Mouse (Mus musculus) CH12.LX (cell line): Measurements from ENCODE around the gene Htra3. TPM values are rescaled to one million over a fixed set of nuclear protein-coding genes. Genes with fewer than 3 reads are reported as not detected.

Experiments used
- DNase-seq: peaks from one replicate; pipeline ENCODE4 v3.0.0-alpha.2; 2013; ENCODE audit errors: extremely low read depth
- H3K27ac ChIP-seq: 2 replicates; pipeline ENCODE4 v1.5.1; 2012; ENCODE audit warnings: low read depth, mild to moderate bottlenecking, control low read depth, moderate library complexity; ENCODE audit not compliant: insufficient read depth
- H3K27me3 ChIP-seq: replicated peaks from 2 replicates; pipeline ENCODE3; 2012; ENCODE audit warnings: inconsistent platforms
- H3K36me3 ChIP-seq, 2 experiments: replicated peaks in 1 of 2; 2 replicates each; pipeline versions ENCODE3 to v1.6.1; 2012; ENCODE audit warnings: inconsistent platforms in 1 of 2, low read length in 1 of 2, mild to moderate bottlenecking in 1 of 2, mixed read lengths in 1 of 2, moderate library complexity in 1 of 2; ENCODE audit not compliant: control insufficient read depth in 1 of 2, insufficient read depth in 1 of 2
- H3K4me1 ChIP-seq, 2 experiments: 2 replicates each; pipeline ENCODE4 v1.6.1; 2012; ENCODE audit warnings: inconsistent platforms in 1 of 2, moderate library complexity in 1 of 2; ENCODE audit not compliant: insufficient read depth in 2 of 2, control insufficient read depth in 1 of 2
- H3K4me2 ChIP-seq: 2 replicates; pipeline ENCODE4 v1.6.1; 2012; ENCODE audit warnings: low read depth, mild to moderate bottlenecking, control low read depth; ENCODE audit not compliant: poor library complexity, insufficient read depth, severe bottlenecking
- H3K4me3 ChIP-seq, 3 experiments: fragments of 150-350 bp in 1 of 3; sonication (generic) in 1 of 3; replicated peaks in 1 of 3; 2 replicates each; pipeline versions ENCODE3 to v1.5.1; 2011 to 2012; ENCODE audit warnings: low read depth in 2 of 3, low read length in 2 of 3, mild to moderate bottlenecking in 2 of 3, moderate library complexity in 2 of 3, control low read depth in 1 of 3, improper control_type of control experiment in 1 of 3, inconsistent platforms in 1 of 3, mixed read lengths in 1 of 3; ENCODE audit not compliant: poor library complexity in 1 of 3
- H3K79me2 ChIP-seq: replicated peaks from 2 replicates; pipeline ENCODE4 v1.6.1; 2012; ENCODE audit warnings: mild to moderate bottlenecking, moderate library complexity; ENCODE audit not compliant: control insufficient read depth, poor library complexity, insufficient read depth, severe bottlenecking; ENCODE audit errors: extremely low read depth
- H3K9ac ChIP-seq: 2 replicates; pipeline ENCODE4 v1.6.1; 2012; ENCODE audit warnings: low read depth, mild to moderate bottlenecking, control low read depth, moderate library complexity; ENCODE audit not compliant: insufficient read depth
- H3K9me3 ChIP-seq: replicated peaks from 2 replicates; pipeline ENCODE3; 2012; ENCODE audit warnings: low read length, inconsistent platforms, mixed read lengths
- CHD1 ChIP-seq: IDR thresholded peaks from 2 replicates; pipeline ENCODE4 v1.6.1; 2012; ENCODE audit warnings: low read depth, low read length, improper control_type of control experiment, inconsistent platforms
- CHD2 ChIP-seq: IDR thresholded peaks from 2 replicates; pipeline ENCODE4 v1.6.1; 2011; ENCODE audit warnings: low read length, improper control_type of control experiment
- CTCF ChIP-seq, 2 experiments: IDR thresholded peaks in 1 of 2; conservative IDR thresholded peaks in 1 of 2; 2 replicates each; pipeline ENCODE4 v1.5.1; 2011 to 2012; ENCODE audit warnings: low read depth in 2 of 2, low read length in 2 of 2, improper control_type of control experiment in 1 of 2, inconsistent platforms in 1 of 2, mild to moderate bottlenecking in 1 of 2, moderate library complexity in 1 of 2
- ELF1 ChIP-seq: IDR thresholded peaks from 2 replicates; pipeline ENCODE4 v1.6.1; 2014; ENCODE audit warnings: low read depth, mild to moderate bottlenecking, inconsistent platforms, low read length, improper control_type of control experiment
- EP300 ChIP-seq: IDR thresholded peaks from 2 replicates; pipeline ENCODE4 v1.6.1; 2011; ENCODE audit warnings: low read length, improper control_type of control experiment
- JUN ChIP-seq: IDR thresholded peaks from 2 replicates; pipeline ENCODE4 v1.6.1; 2011; ENCODE audit warnings: low read depth, mild to moderate bottlenecking, low read length, improper control_type of control experiment, moderate library complexity; ENCODE audit not compliant: insufficient read depth
- JUND ChIP-seq: conservative IDR thresholded peaks from 2 replicates; pipeline ENCODE4 v1.6.1; 2011; ENCODE audit warnings: low read depth, low read length, improper control_type of control experiment
- MXI1 ChIP-seq: IDR thresholded peaks from 2 replicates; pipeline ENCODE4 v1.6.1; 2011; ENCODE audit warnings: mild to moderate bottlenecking, low read depth, low read length, improper control_type of control experiment
- NELFE ChIP-seq: IDR thresholded peaks from 2 replicates; pipeline ENCODE4 v1.6.1; 2011; ENCODE audit warnings: low read depth, low read length, improper control_type of control experiment
- NRF1 ChIP-seq: IDR thresholded peaks from 2 replicates; pipeline ENCODE4 v1.6.1; 2014; ENCODE audit warnings: low read depth, mild to moderate bottlenecking, inconsistent platforms, low read length, improper control_type of control experiment, moderate library complexity
- POLR2A ChIP-seq: IDR thresholded peaks from 2 replicates; pipeline ENCODE4 v1.6.1; 2011; ENCODE audit warnings: low read depth, mild to moderate bottlenecking, improper control_type of control experiment, low read length
- RAD21 ChIP-seq: IDR thresholded peaks from 2 replicates; pipeline ENCODE4 v1.6.1; 2011; ENCODE audit warnings: low read depth, mild to moderate bottlenecking, low read length, improper control_type of control experiment, moderate library complexity
- RCOR1 ChIP-seq: conservative IDR thresholded peaks from 2 replicates; pipeline ENCODE4 v1.6.1; 2012; ENCODE audit warnings: low read depth, mild to moderate bottlenecking, inconsistent platforms, low read length, improper control_type of control experiment
- SIN3A ChIP-seq: IDR thresholded peaks from 2 replicates; pipeline ENCODE4 v1.6.1; 2012; ENCODE audit warnings: low read length, improper control_type of control experiment, inconsistent platforms
- SMC3 ChIP-seq: IDR thresholded peaks from 2 replicates; pipeline ENCODE4 v1.6.1; 2011; ENCODE audit warnings: low read depth, low read length, improper control_type of control experiment
- TBP ChIP-seq: conservative IDR thresholded peaks from 2 replicates; pipeline ENCODE4 v1.6.1; 2011; ENCODE audit warnings: low read depth, low read length, improper control_type of control experiment
- TCF12 ChIP-seq: IDR thresholded peaks from 2 replicates; pipeline ENCODE4 v1.6.1; 2014; ENCODE audit warnings: low read depth, mild to moderate bottlenecking, inconsistent platforms, low read length, improper control_type of control experiment
- USF1 ChIP-seq: IDR thresholded peaks from 2 replicates; pipeline ENCODE4 v1.6.1; 2014; ENCODE audit warnings: low read depth, mild to moderate bottlenecking, inconsistent platforms, low read length, improper control_type of control experiment
- ZKSCAN1 ChIP-seq: IDR thresholded peaks from 2 replicates; pipeline ENCODE4 v1.6.1; 2012; ENCODE audit warnings: low read depth, inconsistent platforms, low read length, improper control_type of control experiment, borderline replicate concordance
- ZMIZ1 ChIP-seq: IDR thresholded peaks from 2 replicates; pipeline ENCODE4 v1.6.1; 2012; ENCODE audit warnings: low read depth, mild to moderate bottlenecking, inconsistent platforms, low read length, improper control_type of control experiment
- ZNF384 ChIP-seq: IDR thresholded peaks from 2 replicates; pipeline ENCODE4 v1.6.1; 2012; ENCODE audit warnings: low read depth, low read length, improper control_type of control experiment, inconsistent platforms
- dilution Hi-C: fragments of 300-500 bp; cut with MboI; formaldehyde crosslinking; loops from 2 replicates; pipeline ENCODE4 v1.14.3; 2020; ENCODE audit warnings: low sequenced_read_pairs; ENCODE audit not compliant: extremely low pct_unique_long_range_greater_than_20kb, extremely low pct_ligation_motif_present
- in situ Hi-C: fragments of 300-500 bp; cut with MboI; formaldehyde crosslinking; loops from 3 replicates; pipeline ENCODE4 v1.14.3; 2019; ENCODE audit warnings: low sequenced_read_pairs, low pct_ligation_motif_present, low pct_unique_long_range_greater_than_20kb, mixed read lengths
- polyA plus RNA-seq: library from polyadenylated mRNA; unstranded; fragments of >175 nt; gene quantifications from 2 replicates; pipeline ENCODE4 v1.2.1, GENCODE M21; 2012; ENCODE audit warnings: low read depth; ENCODE audit not compliant: insufficient read length
- total RNA-seq, 2 experiments: library from RNA; depleted of rRNA; stranded (reverse); fragments of 300-350 nt in 1 of 2; fragments of >200 nt in 1 of 2; gene quantifications; 2 replicates each; pipeline ENCODE4 v1.2.3; 2012 to 2014

Gene Htra3
- total and polyA plus RNA-seq, 3 experiments: not detected

GRCm38 (mm10) chr5:35728344-35728956 lies 48.9 kb upstream of the Htra3 start:
- dilution Hi-C loops: no loop called here
- H3K36me3 ChIP-seq: peaks cover 0 to 6% of the 10 kb centered on the region in 2 experiments
- H3K4me1 ChIP-seq: peaks cover 18 to 45% of the 10 kb centered on the region in 2 experiments
- TF ChIP-seq ZNF384 (no peak), USF1 (no peak), TBP (no peak), CHD2 (no peak), JUN (no peak), NELFE (no peak), MXI1 (no peak), RAD21 (no peak), EP300 (no peak), NRF1 (no peak), JUND (no peak), CTCF (conservative IDR thresholded peaks at IDR 0.05 in 1 of 2, IDR thresholded peaks at IDR 0.05 in 1 of 2; ENCODE audit: low read depth in 2 of 2, low read length in 2 of 2) (no peak), RCOR1 (no peak), CHD1 (no peak), SIN3A (no peak), ZMIZ1 (no peak), ZKSCAN1 (no peak), ELF1 (no peak), TCF12 (no peak), POLR2A (no peak)
- TF ChIP-seq, all 38 proteins: peak for 0
- in situ Hi-C loops: no loop called here
- Histone ChIP-seq H3K9me3 (no peaks in the 10 kb centered on the region), H3K27me3 (no peaks in the 10 kb centered on the region), H3K79me2 (no peaks in the 10 kb centered on the region), H3K27ac (no peak overlapping the region), H3K9ac (no peak overlapping the region), H3K4me3 (peak overlapping the region; percentile 13 to 53 (median 45)), H3K4me2 (peak overlapping the region; percentile 62)
- no peak for DNase-seq

GRCm38 (mm10) chr5:35727447-35727846 lies 47.9 kb upstream of the Htra3 start:
- peak; percentile 25 for TF ChIP-seq SMC3
- TF ChIP-seq ZNF384: no peak
- TF ChIP-seq CTCF (conservative IDR thresholded peaks at IDR 0.05 in 1 of 2, IDR thresholded peaks at IDR 0.05 in 1 of 2; ENCODE audit: low read depth in 2 of 2, low read length in 2 of 2): peak in 1 of 2 experiments; percentile 36; a peak in 2 of 4 replicates
- TF ChIP-seq NRF1: no peak
- TF ChIP-seq NELFE: no peak
- TF ChIP-seq, all 38 proteins: peak for 2
- Histone ChIP-seq H3K79me2 (no peaks in the 10 kb centered on the region), H3K9me3 (no peaks in the 10 kb centered on the region), H3K4me3 (no peak overlapping the region), H3K27ac (no peak overlapping the region), H3K36me3 (peaks cover 0 to 9% of the 10 kb centered on the region in 2 experiments), H3K27me3 (no peaks in the 10 kb centered on the region), H3K4me1 (peaks cover 21 to 55% of the 10 kb centered on the region in 2 experiments), H3K9ac (no peak overlapping the region), H3K4me2 (no peak overlapping the region)
- dilution Hi-C loops: no loop called here
- in situ Hi-C loops: no loop called here
- DNase-seq: peak; percentile 2
